Mouse (Mus musculus) midbrain, postnatal 0 days (tissue): ENCODE measurements around the gene Nup160. TPM values are rescaled to one million over a fixed set of nuclear protein-coding genes. Genes with fewer than 3 reads are reported as not detected.

Experiments
- ATAC-seq: fragments of 200-750 bp; cut with Nextera tagmentation; 2 replicates; pipeline ENCODE4 v1.8.0; 2017; ENCODE audit warnings: moderate number of reproducible peaks, mild to moderate bottlenecking, moderate TSS enrichment, moderate library complexity; ENCODE audit not compliant: low FRiP score
- DNase-seq: peaks from one replicate; pipeline ENCODE4 v3.0.0-alpha.2; 2015; ENCODE audit warnings: low spot score
- H3K27ac ChIP-seq: fragments of 300-500 bp; sonication (generic); 2 replicates; pipeline ENCODE4 v1.5.1; 2014; ENCODE audit warnings: low read depth, mild to moderate bottlenecking, low read length, mixed read lengths
- H3K27me3 ChIP-seq: fragments of 300-500 bp; sonication (generic); 2 replicates; pipeline ENCODE4 v1.6.1; 2014; ENCODE audit warnings: low read length, control low read depth, mixed read lengths; ENCODE audit not compliant: insufficient read depth
- H3K36me3 ChIP-seq: fragments of 300-500 bp; sonication (generic); 2 replicates; pipeline ENCODE4 v1.6.1; 2014; ENCODE audit warnings: low read length, control low read depth, mixed read lengths; ENCODE audit not compliant: insufficient read depth
- H3K4me1 ChIP-seq: fragments of 300-500 bp; sonication (generic); 2 replicates; pipeline ENCODE4 v1.6.1; 2014; ENCODE audit warnings: mild to moderate bottlenecking, control low read depth, antibody characterized with exemption, low read length, mixed read lengths; ENCODE audit not compliant: insufficient read depth
- H3K4me2 ChIP-seq: fragments of 300-500 bp; sonication (generic); 2 replicates; pipeline ENCODE4 v1.6.1; 2014; ENCODE audit warnings: low read depth, mild to moderate bottlenecking, low read length, mixed read lengths; ENCODE audit not compliant: poor library complexity, severe bottlenecking
- H3K4me3 ChIP-seq: fragments of 300-500 bp; sonication (generic); 2 replicates; pipeline ENCODE4 v1.5.1; 2014; ENCODE audit warnings: low read depth, mild to moderate bottlenecking, low read length, moderate library complexity
- H3K9ac ChIP-seq: fragments of 300-500 bp; sonication (generic); replicated peaks from 2 replicates; pipeline ENCODE4 v1.6.1; 2014; ENCODE audit warnings: mild to moderate bottlenecking, low read length, moderate library complexity, mixed read lengths; ENCODE audit not compliant: poor library complexity, severe bottlenecking
- H3K9me3 ChIP-seq: fragments of 300-500 bp; sonication (generic); 2 replicates; pipeline ENCODE4 v1.6.1; 2016; ENCODE audit warnings: low read length, control low read depth
- CTCF ChIP-seq: IDR thresholded peaks from 2 replicates; pipeline ENCODE4 v1.5.1; 2016; ENCODE audit warnings: antibody characterized with exemption, mild to moderate bottlenecking
- WGBS: fragments of 180-500 bp; shearing (Covaris S2); extraction: QIAGEN DNeasy Blood & Tissue Kit; methylation state at CpG from one replicate; pipeline ENCODE4 v1.1.7; 2014; 5-methylcytosine and 5-hydroxymethylcytosine counted together
- polyA plus RNA-seq: library from polyadenylated mRNA; unstranded; fragments of >200 nt; fragmentation: Nextera tagmentation; extraction: Ambion mirVana; gene quantifications from 2 replicates; pipeline ENCODE4 v1.2.1, GENCODE M21; 2015
- total RNA-seq: library from RNA; depleted of rRNA; stranded (reverse); fragments of >200 nt; gene quantifications from 2 replicates; pipeline ENCODE4 v1.2.3, GENCODE M21; 2014

The Nup160 gene
- total and polyA plus RNA-seq, 2 experiments from 2014 or later = 11.2 to 20.9 TPM

DNA sequence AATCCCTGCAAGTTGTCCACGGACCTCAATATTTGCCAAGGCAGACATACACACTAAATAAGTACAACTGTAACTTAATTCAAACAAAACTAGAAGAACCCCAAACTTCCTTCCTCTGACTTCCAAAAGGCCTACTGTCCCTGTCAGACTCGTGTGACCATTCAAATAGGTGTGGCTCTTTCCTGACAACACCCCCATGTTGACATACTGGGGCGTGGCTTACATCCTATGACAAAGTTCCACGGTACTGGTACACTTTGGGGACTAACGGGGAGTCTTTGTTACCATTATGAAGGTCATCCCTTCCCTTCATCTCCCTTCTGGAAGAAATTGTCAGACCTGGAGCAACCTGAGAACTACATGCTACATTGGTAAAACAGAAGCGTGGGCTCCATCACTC, 29.9 kb upstream of the Nup160 start:
- Histone ChIP-seq H3K9me3 (no peaks in the 10 kb centered on the region), H3K9ac (no peak overlapping the region), H3K4me1 (no peaks in the 10 kb centered on the region), H3K27me3 (no peaks in the 10 kb centered on the region), H3K4me2 (no peak overlapping the region), H3K27ac (no peak overlapping the region), H3K36me3 (no peaks in the 10 kb centered on the region), H3K4me3 (no peak overlapping the region)
- TF ChIP-seq CTCF = no peak
- DNase-seq (no peak), ATAC-seq (no peak)
- whole genome bisulfite sequencing = 78% methylated on average over 6 of the region's 6 CpGs

DNA sequence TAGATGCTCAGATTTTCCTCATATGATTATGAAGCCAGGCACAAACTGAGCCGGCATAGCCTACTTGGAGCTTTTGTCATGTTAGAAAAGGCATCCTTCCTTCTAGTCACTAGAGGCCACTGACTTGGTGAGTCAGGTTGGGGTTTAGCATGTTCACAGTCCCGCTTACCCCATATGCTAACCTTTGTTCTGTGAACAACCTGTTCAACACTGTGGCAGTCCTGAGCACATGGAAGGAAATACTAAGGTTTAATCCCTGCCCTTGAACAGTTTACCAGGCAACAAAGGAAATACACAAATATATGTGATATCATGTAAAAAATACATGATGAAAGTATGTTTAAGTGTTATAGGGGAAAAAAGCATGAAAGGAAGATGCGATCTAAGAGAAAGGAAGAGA, 27.6 kb upstream of the Nup160 start:
- no peak overlapping the region for H3K27ac ChIP-seq
- no peaks in the 10 kb centered on the region for H3K36me3 ChIP-seq
- no peak overlapping the region for H3K4me2 ChIP-seq
- no peak for TF ChIP-seq CTCF
- WGBS = 91% methylated on average over 3 of the region's 3 CpGs
- no peaks in the 10 kb centered on the region for H3K4me1 ChIP-seq
- DNase-seq (no peak), ATAC-seq (no peak)
- H3K27me3 ChIP-seq = no peaks in the 10 kb centered on the region
- no peaks in the 10 kb centered on the region for H3K9me3 ChIP-seq
- no peak overlapping the region for H3K9ac ChIP-seq
- H3K4me3 ChIP-seq = no peak overlapping the region

DNA sequence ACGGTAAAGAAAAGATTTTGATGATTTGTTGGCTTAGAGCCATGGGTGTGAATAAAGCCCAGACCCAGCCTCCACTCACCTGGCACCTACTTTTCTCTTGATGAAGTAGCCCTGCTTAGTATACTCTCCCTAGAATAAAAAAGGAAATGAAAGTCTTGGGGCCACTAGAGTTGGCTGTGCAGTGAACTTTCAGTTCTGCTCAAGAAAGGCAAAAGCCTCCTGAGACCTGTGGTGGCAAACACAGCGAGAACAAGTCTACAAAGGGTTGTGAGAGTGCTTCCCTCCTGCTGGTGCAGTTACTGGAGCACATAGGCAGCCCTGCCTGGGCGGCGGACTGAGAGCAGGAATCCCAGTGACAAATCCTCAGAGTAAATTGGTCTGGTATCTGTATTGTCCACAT, 27.1 kb upstream of the Nup160 start:
- Histone ChIP-seq H3K27me3 (no peaks in the 10 kb centered on the region), H3K36me3 (no peaks in the 10 kb centered on the region), H3K9me3 (no peaks in the 10 kb centered on the region), H3K4me2 (no peak overlapping the region), H3K27ac (no peak overlapping the region), H3K9ac (no peak overlapping the region), H3K4me1 (no peaks in the 10 kb centered on the region), H3K4me3 (no peak overlapping the region)
- TF ChIP-seq CTCF = no peak
- 73% methylated on average over 4 of the region's 4 CpGs for WGBS
- ATAC-seq = no peak
- DNase-seq = no peak

DNA sequence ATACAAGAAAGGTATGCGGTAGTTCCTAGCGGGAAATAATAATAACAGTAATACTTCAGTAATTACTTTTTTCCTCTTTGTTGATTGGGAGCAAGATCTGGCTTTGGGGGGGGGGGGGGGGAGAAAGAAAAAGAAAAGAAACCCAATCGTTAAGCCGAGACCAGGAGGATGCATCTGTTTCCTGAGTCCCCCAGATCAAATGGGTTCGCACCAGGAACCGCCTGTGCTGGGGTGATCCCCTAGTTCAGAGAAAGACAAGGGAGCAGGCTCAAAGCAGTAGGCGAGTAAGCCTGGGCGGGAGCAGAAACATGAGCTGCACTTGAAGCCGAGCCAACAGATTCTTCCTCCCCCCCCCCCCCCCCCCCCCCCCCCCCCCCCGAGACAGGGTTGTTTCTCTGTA, 24.9 kb upstream of the Nup160 start:
- Histone ChIP-seq H3K27ac (no peak overlapping the region), H3K9ac (no peak overlapping the region), H3K36me3 (no peaks in the 10 kb centered on the region), H3K4me1 (no peaks in the 10 kb centered on the region), H3K4me3 (no peak overlapping the region), H3K27me3 (no peaks in the 10 kb centered on the region), H3K9me3 (no peaks in the 10 kb centered on the region), H3K4me2 (no peak overlapping the region)
- DNase-seq (no peak), ATAC-seq (no peak)
- no peak for TF ChIP-seq CTCF
- 89% methylated on average over 9 of the region's 10 CpGs for WGBS

DNA sequence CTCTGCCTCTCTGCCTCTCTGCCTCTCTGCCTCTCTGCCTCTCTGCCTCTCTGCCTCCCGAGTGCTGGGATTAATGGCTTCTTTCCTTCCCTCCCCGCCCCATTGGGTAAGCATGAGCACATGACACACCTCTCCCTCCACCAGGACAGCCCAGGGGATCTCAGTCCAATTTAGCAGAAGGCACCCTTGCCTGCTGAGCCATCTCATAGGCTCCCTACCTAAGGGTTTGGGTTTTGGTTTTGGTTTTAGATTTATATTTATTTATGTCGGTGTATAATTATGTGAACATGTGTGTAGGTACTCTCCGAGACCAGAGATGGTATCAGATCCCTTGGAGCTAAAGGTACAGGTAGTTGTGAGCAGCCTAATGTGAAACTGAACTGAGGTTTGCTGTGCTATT, 24.0 kb upstream of the Nup160 start:
- no peak for ATAC-seq
- no peak overlapping the region for H3K9ac ChIP-seq
- H3K4me2 ChIP-seq = no peak overlapping the region
- no peaks in the 10 kb centered on the region for H3K36me3 ChIP-seq
- no peaks in the 10 kb centered on the region for H3K4me1 ChIP-seq
- no peak overlapping the region for H3K27ac ChIP-seq
- TF ChIP-seq CTCF = no peak
- no peaks in the 10 kb centered on the region for H3K9me3 ChIP-seq
- DNase-seq = no peak
- no peak overlapping the region for H3K4me3 ChIP-seq
- H3K27me3 ChIP-seq = no peaks in the 10 kb centered on the region
- 69% methylated on average over 4 of the region's 4 CpGs for WGBS

DNA sequence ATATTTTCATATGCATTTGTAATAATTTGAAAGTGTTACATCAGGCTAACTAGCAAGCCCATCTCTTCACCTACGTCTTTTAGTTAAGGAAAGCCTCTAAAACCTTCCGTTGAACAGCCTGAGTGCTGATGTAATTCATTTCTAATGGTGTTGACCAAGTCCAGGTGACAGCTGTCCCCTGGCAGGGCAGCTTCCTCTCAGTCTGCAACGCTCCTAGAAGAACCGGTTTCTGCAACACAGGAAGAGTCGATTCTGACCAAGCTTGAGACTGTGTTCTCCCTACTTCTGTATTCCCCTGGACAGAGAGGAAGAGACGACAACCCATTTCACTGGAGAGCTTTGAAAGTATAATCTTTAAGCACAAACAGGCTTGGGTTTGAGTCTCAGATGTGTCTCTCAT, 21.6 kb upstream of the Nup160 start:
- ATAC-seq = no peak
- Histone ChIP-seq H3K36me3 (no peaks in the 10 kb centered on the region), H3K9me3 (no peaks in the 10 kb centered on the region), H3K4me2 (no peak overlapping the region), H3K27me3 (no peaks in the 10 kb centered on the region), H3K4me3 (no peak overlapping the region), H3K27ac (no peak overlapping the region), H3K4me1 (no peaks in the 10 kb centered on the region), H3K9ac (no peak overlapping the region)
- DNase-seq = no peak
- 86% methylated on average over 6 of the region's 6 CpGs for WGBS
- TF ChIP-seq CTCF = no peak

DNA sequence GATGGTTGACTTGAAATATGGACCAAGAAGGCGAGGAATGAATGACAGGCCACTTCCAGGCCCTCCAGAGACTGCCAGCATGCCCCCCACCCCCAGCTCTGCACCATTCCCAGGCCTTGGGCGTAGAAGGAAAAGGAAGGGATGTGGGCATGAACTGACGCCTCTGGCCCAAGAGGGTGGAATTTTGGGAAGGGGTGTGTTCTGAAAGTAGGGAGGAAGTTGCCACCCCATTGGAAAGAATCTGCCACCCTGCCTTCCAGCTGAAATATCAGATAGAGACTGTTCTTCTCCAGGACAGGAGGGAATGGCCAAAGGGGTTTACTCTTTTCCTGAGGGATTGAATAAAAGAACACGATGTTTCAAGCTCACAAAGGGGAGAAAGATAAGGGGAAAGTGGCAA, 18.4 kb upstream of the Nup160 start:
- WGBS = 80% methylated on average over 4 of the region's 4 CpGs

More for the DNA sequence above, 18.4 kb upstream of the Nup160 start:
- no peak for TF ChIP-seq CTCF
- no peaks in the 10 kb centered on the region for H3K9me3 ChIP-seq
- no peak overlapping the region for H3K27ac ChIP-seq
- H3K4me1 ChIP-seq = no peaks in the 10 kb centered on the region
- H3K9ac ChIP-seq = no peak overlapping the region
- no peak overlapping the region for H3K4me2 ChIP-seq
- H3K4me3 ChIP-seq = no peak overlapping the region
- DNase-seq (no peak), ATAC-seq (no peak)
- H3K36me3 ChIP-seq = no peaks in the 10 kb centered on the region
- H3K27me3 ChIP-seq = no peaks in the 10 kb centered on the region
